Mouse (Mus musculus): ENCODE data around the gene Zbtb40. TPM values are rescaled to one million over a fixed set of nuclear protein-coding genes. Genes with fewer than 3 reads are reported as not detected.

Zbtb40 gene
- polyA plus RNA-seq, 1 experiment from 2014 or later, result 3.2 TPM

DNA sequence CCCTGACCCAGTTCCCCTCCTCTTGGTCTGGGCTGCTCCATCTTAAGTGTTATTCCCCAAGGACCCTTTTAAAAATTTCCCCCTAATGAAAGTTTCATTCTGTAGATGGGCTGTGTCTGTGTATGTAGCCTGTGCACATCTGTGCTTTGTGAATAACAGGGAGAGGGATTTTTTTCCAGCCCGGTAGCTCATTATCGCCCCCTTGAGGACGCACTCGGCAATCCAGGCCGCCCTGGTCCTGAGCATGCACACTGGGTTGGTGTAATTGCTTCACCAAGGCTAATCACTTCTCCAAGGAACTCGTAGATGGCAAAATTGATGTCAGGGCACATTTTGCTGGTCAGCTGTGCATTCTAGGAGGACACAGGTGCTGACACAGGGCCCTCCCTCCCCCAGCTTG lies 77.7 kb downstream of the Zbtb40 start:
- WGBS, result 8% methylated on average over 6 of the region's 6 CpGs
- Histone ChIP-seq H3K4me1 (ENCODE audit: control insufficient read depth, insufficient read depth, low read depth, low read length) (peaks cover 11% of the 10 kb centered on the region), H3K27ac (ENCODE audit: low read depth, low read length) (no peak overlapping the region), H3K27me3 (replicated peaks; ENCODE audit: control insufficient read depth, insufficient read depth, low read length) (no peaks in the 10 kb centered on the region; the same call in 1 of the 2 replicates), H3K9me3 (ENCODE audit: control insufficient read depth, low read length) (no peaks in the 10 kb centered on the region), H3K4me3 (ENCODE audit: low read length) (no peak overlapping the region), H3K4me2 (ENCODE audit: low read length) (no peak overlapping the region), H3K9ac (ENCODE audit: low read depth, low read length) (no peak overlapping the region), H3K36me3 (ENCODE audit: control insufficient read depth, insufficient read depth, low read length) (no peaks in the 10 kb centered on the region)
- no peak for ATAC-seq

DNA sequence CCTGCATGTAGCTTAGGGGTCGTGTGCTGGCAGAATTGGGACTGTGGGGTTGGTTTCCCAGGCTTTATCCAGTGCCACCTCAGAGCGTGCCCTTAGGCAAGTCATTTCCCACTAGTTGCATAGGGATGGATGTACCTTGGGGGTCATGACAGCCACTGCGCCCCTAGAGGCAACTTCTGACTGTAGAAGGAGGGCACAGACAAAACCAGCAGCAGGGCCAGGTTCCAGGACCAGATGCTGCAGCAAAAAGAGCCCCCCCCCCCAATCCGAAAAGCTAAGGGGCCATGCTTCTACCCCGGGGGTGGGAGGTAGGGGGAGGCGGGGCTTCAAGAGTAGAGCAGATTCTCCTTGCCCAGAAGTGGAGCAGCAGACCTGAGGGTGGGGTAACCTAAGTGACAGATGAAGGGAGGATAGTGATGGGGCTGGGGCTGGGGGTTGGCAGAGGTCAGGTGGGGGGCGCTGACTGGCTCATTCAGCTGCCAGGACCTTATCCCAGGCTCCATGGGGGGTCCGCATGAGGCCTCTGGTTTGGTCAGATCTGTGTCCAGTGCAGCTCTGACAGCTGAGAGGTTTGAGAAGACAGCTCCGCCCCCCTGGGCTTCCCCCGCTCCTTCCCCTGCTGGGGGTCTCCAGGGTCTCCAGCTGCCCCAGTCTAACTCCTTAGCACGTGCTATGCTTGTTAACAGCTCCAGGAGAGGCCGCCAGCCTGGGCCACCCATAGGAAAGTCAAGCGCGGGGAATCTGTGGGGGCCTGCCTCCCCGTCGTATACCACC lies 78.9 kb downstream of the Zbtb40 start:
- WGBS, result 36% methylated on average over 16 of the region's 16 CpGs
- H3K36me3 ChIP-seq (ENCODE audit: control insufficient read depth, insufficient read depth, low read length), result no peaks in the 10 kb centered on the region
- H3K4me3 ChIP-seq (ENCODE audit: low read length), result no peak overlapping the region
- no peak overlapping the region for H3K9ac ChIP-seq (ENCODE audit: low read depth, low read length)
- no peak overlapping the region for H3K4me2 ChIP-seq (ENCODE audit: low read length)
- no peaks in the 10 kb centered on the region; the same call in 1 of the 2 replicates for H3K27me3 ChIP-seq (replicated peaks; ENCODE audit: control insufficient read depth, insufficient read depth, low read length)
- no peak for ATAC-seq
- no peaks in the 10 kb centered on the region for H3K9me3 ChIP-seq (ENCODE audit: control insufficient read depth, low read length)
- peaks cover 15% of the 10 kb centered on the region for H3K4me1 ChIP-seq (ENCODE audit: control insufficient read depth, insufficient read depth, low read depth, low read length)
- no peak overlapping the region for H3K27ac ChIP-seq (ENCODE audit: low read depth, low read length)

DNA sequence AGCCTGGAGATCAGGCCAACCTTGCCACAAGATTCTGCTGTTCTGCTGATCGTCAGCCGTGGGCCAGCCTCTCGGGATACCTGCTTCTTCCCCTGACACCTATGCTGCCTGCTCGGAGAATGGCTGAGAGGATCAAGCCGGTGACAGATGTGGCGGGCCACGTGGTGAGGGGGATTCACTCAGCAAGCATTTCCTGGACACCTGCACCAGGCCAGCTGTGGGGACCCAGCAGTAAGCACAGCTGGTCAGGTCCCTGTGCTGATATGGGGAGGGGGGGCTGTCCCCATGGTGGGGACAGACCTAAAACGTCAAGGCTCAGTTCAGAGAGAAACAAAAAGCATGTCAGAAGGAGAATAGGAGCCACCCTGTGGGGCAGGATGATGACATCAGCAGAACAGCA lies 79.5 kb downstream of the Zbtb40 start:
- Histone ChIP-seq H3K27me3 (replicated peaks; ENCODE audit: control insufficient read depth, insufficient read depth, low read length) (no peaks in the 10 kb centered on the region; the same call in 1 of the 2 replicates), H3K9me3 (ENCODE audit: control insufficient read depth, low read length) (no peaks in the 10 kb centered on the region), H3K27ac (ENCODE audit: low read depth, low read length) (no peak overlapping the region), H3K4me2 (ENCODE audit: low read length) (no peak overlapping the region), H3K36me3 (ENCODE audit: control insufficient read depth, insufficient read depth, low read length) (no peaks in the 10 kb centered on the region), H3K9ac (ENCODE audit: low read depth, low read length) (no peak overlapping the region), H3K4me3 (ENCODE audit: low read length) (no peak overlapping the region), H3K4me1 (ENCODE audit: control insufficient read depth, insufficient read depth, low read depth, low read length) (peaks cover 15% of the 10 kb centered on the region)
- no peak for ATAC-seq
- 56% methylated on average over 8 of the region's 8 CpGs for WGBS

DNA sequence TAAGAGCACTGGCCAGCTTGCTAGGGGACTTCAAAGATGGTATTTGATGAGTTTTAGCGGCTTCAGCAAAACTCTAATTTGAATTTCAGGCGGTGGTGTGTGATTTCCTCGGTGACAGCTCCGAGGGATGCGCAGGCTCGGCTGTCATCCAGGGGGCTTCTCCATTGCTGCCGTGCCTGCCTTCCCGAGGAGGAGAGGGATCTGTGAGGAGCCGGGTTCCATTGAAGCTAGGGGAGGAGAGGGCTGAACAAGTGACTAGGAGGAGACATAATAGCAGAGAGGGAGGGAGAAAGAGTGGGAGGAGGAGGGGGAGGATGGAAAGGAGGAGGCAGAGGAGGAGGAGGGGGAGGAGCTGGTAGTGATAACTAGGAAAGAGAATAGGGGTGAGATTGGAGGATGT lies 81.1 kb downstream of the Zbtb40 start:
- ATAC-seq, result no peak
- 0 out of 2 replicates have a peak overlapping the region, but pooled peaks have one; percentile 4 for H3K4me2 ChIP-seq (ENCODE audit: low read length)

DNA sequence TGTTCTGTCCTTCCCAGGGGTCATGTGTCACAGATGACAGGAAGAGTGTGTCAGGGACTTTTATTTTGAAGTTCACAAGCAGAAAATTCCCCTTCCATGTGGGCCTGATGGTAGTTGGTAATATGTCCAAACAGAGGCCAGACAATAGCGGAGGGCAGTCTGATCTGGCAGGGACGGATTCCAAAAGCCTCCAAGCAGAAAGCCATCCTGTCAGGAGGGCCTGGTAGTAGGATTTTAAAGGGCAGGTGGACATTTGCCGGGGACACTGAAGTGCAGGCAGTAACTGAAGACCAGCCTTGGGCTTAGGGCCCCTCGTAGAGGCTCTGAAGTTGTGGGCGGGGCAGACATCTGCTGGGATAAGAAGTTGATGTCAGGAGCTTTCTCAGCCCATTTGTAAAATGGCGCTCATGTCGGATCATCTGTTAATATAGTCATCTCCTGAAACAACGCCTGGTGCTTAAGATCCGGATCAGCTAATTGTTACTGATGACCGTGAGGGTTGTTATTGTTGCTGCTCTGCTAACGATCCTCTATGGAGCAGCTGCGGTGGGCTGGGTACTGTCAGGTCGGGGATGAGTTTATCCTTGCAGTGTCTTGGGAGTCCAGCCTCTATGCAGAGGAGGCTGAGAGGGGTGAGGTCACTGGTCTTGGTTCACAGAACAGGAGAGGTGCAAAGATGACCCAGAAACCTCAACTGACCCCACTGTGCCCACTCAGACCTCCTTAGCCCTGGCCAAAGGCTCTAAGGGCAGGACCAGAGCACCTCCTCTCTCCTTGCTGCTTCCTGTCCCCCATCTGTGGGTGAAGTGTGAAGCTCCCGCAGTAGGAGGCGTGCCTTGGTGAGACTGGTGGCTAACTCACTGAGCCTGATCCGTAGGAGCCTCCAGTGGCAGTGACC lies 81.9 kb downstream of the Zbtb40 start:
- Histone ChIP-seq H3K9ac (ENCODE audit: low read depth, low read length) (no peak overlapping the region), H3K9me3 (ENCODE audit: control insufficient read depth, low read length) (no peaks in the 10 kb centered on the region), H3K27me3 (replicated peaks; ENCODE audit: control insufficient read depth, insufficient read depth, low read length) (no peaks in the 10 kb centered on the region; the same call in 1 of the 2 replicates), H3K36me3 (ENCODE audit: control insufficient read depth, insufficient read depth, low read length) (no peaks in the 10 kb centered on the region), H3K4me1 (ENCODE audit: control insufficient read depth, insufficient read depth, low read depth, low read length) (peaks cover 17% of the 10 kb centered on the region), H3K4me2 (ENCODE audit: low read length) (no peak overlapping the region), H3K27ac (ENCODE audit: low read depth, low read length) (no peak overlapping the region), H3K4me3 (ENCODE audit: low read length) (no peak overlapping the region)
- WGBS, result 35% methylated on average over 16 of the region's 16 CpGs
- ATAC-seq, result no peak

More for the DNA sequence above, 81.1 kb downstream of the Zbtb40 start:
- Histone ChIP-seq H3K27ac (ENCODE audit: low read depth, low read length) (0 out of 2 replicates have a peak overlapping the region, but pooled peaks have one; percentile 13), H3K27me3 (replicated peaks; ENCODE audit: control insufficient read depth, insufficient read depth, low read length) (no peaks in the 10 kb centered on the region; the same call in 1 of the 2 replicates), H3K4me3 (ENCODE audit: low read length) (no peak overlapping the region), H3K9me3 (ENCODE audit: control insufficient read depth, low read length) (no peaks in the 10 kb centered on the region), H3K36me3 (ENCODE audit: control insufficient read depth, insufficient read depth, low read length) (no peaks in the 10 kb centered on the region), H3K9ac (ENCODE audit: low read depth, low read length) (no peak overlapping the region), H3K4me1 (ENCODE audit: control insufficient read depth, insufficient read depth, low read depth, low read length) (peaks cover 15% of the 10 kb centered on the region)
- 13% methylated on average over 9 of the region's 9 CpGs for WGBS

DNA sequence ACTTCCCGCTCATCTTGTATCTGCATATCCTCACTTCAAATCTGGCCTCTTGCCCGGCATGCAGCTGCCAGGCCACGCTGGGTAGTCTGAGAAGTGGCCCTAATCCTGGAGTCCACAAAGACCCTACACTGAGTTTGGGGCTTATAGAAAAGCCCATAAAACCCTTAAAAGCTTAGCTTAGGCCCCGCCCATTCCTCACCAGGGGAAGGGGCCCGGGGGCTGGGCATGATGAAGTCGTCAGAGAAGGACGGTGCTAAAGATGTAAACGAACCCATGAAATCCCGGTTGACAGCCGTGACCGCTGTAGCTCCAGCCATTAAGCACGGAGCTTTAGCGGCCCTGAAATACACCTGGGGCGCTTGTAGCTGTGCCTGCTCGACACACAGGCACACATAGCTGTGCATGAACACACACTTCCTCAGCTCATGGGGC lies 83.6 kb downstream of the Zbtb40 start:
- 21% methylated on average over 15 of the region's 15 CpGs for WGBS
- H3K27me3 ChIP-seq (replicated peaks; ENCODE audit: control insufficient read depth, insufficient read depth, low read length), result no peaks in the 10 kb centered on the region; the same call in 1 of the 2 replicates
- peaks cover 17% of the 10 kb centered on the region for H3K4me1 ChIP-seq (ENCODE audit: control insufficient read depth, insufficient read depth, low read depth, low read length)
- H3K9ac ChIP-seq (ENCODE audit: low read depth, low read length), result no peak overlapping the region
- peak; percentile 24; the same call in 1 of the 2 replicates for ATAC-seq
- H3K36me3 ChIP-seq (ENCODE audit: control insufficient read depth, insufficient read depth, low read length), result no peaks in the 10 kb centered on the region
- no peak overlapping the region for H3K4me3 ChIP-seq (ENCODE audit: low read length)
- no peak overlapping the region for H3K4me2 ChIP-seq (ENCODE audit: low read length)
- H3K27ac ChIP-seq (ENCODE audit: low read depth, low read length), result no peak overlapping the region
- H3K9me3 ChIP-seq (ENCODE audit: control insufficient read depth, low read length), result no peaks in the 10 kb centered on the region

DNA sequence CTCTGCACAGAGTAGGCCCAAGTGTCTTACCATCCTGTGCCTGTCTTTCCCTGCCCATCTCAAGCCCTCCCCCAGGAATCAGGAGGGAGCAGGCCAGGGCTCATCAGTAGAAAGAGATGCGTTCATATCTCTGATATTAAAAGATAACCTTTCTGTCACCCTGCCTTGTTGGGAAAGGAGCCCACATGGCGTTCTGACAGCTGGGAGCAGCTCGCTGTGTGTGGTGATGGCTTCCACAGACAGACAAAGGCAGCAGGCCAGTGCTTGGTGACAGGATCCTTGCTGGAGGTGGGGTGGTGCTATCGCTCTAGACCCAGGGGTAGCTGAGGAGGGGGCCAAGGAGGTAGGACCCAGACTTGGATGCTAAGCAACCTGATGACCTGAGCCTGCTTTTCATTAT lies 86.2 kb downstream of the Zbtb40 start:
- H3K9ac ChIP-seq (ENCODE audit: low read depth, low read length), result no peak overlapping the region
- H3K27me3 ChIP-seq (replicated peaks; ENCODE audit: control insufficient read depth, insufficient read depth, low read length), result peaks cover 14% of the 10 kb centered on the region
- no peak for ATAC-seq
- H3K9me3 ChIP-seq (ENCODE audit: control insufficient read depth, low read length), result no peaks in the 10 kb centered on the region
- peaks cover 12% of the 10 kb centered on the region for H3K4me1 ChIP-seq (ENCODE audit: control insufficient read depth, insufficient read depth, low read depth, low read length)
- H3K36me3 ChIP-seq (ENCODE audit: control insufficient read depth, insufficient read depth, low read length), result no peaks in the 10 kb centered on the region
- H3K4me3 ChIP-seq (ENCODE audit: low read length), result no peak overlapping the region
- H3K4me2 ChIP-seq (ENCODE audit: low read length), result no peak overlapping the region
- WGBS, result 37% methylated on average over 4 of the region's 4 CpGs
- H3K27ac ChIP-seq (ENCODE audit: low read depth, low read length), result no peak overlapping the region

DNA sequence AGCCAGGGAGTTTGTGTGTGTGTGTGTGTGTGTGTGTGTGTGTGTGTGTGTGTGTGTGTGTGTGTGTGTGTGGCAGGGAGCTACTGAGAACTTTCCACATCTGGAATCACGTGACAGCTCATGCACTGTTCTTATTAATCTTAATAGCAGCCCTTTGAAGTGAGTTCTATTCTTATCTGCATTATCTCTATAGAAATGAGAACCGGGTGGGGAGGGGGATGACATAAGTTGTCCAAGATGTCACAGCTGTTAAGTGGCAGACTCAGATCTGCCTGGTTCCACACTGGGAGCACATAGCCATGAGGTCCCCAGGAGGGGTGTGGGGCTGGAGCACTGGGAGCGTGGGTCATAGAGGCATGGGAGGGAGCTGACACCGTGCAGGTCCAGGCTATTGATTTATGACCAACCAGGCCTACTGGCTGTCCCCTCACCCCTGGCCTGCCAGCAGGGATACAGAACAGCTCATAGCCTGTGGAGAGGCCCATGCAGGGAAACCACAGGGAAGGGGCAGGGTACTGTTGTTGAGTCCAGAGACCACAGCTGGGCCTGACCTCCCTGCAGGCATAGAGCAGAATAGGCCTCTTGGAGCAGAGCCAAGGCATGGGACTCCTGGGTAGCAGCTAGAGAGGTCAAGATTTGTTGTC lies 86.8 kb downstream of the Zbtb40 start:
- no peaks in the 10 kb centered on the region for H3K9me3 ChIP-seq (ENCODE audit: control insufficient read depth, low read length)
- H3K27ac ChIP-seq (ENCODE audit: low read depth, low read length), result no peak overlapping the region
- WGBS, result 32% methylated on average over 4 of the region's 4 CpGs
- no peak overlapping the region for H3K9ac ChIP-seq (ENCODE audit: low read depth, low read length)
- H3K4me1 ChIP-seq (ENCODE audit: control insufficient read depth, insufficient read depth, low read depth, low read length), result peaks cover 11% of the 10 kb centered on the region
- peaks cover 19% of the 10 kb centered on the region for H3K27me3 ChIP-seq (replicated peaks; ENCODE audit: control insufficient read depth, insufficient read depth, low read length)
- H3K36me3 ChIP-seq (ENCODE audit: control insufficient read depth, insufficient read depth, low read length), result no peaks in the 10 kb centered on the region
- ATAC-seq, result no peak
- no peak overlapping the region for H3K4me2 ChIP-seq (ENCODE audit: low read length)
- H3K4me3 ChIP-seq (ENCODE audit: low read length), result no peak overlapping the region

All from hindbrain, embryonic 16.5 days (tissue).